Mouse (Mus musculus): ENCODE results near the gene Cilp. TPM values are rescaled to one million over a fixed set of nuclear protein-coding genes. Genes with fewer than 3 reads are reported as not detected.

Cilp gene
- polyA plus RNA-seq, 1 experiment from 2014 or later, result 0.64 TPM

- H3K9ac ChIP-seq (ENCODE audit: low read depth, low read length), result no peak overlapping the region
- H3K36me3 ChIP-seq (ENCODE audit: control insufficient read depth, insufficient read depth, low read length), result peaks cover 3% of the 10 kb centered on the region; the same call in 1 of the 2 replicates
- H3K27me3 ChIP-seq (ENCODE audit: control insufficient read depth, insufficient read depth, low read length), result no peaks in the 10 kb centered on the region
- H3K4me1 ChIP-seq (ENCODE audit: control insufficient read depth, insufficient read depth, low read length), result no peaks in the 10 kb centered on the region
- WGBS, result 73% methylated on average over 8 of the region's 8 CpGs
- no peak overlapping the region for H3K27ac ChIP-seq (ENCODE audit: low read depth, low read length)
- no peaks in the 10 kb centered on the region for H3K9me3 ChIP-seq (ENCODE audit: control insufficient read depth, low read length)
- no peak overlapping the region for H3K4me2 ChIP-seq (replicated peaks; ENCODE audit: low read depth, low read length)
- no peak overlapping the region for H3K4me3 ChIP-seq (ENCODE audit: low read length)
- ATAC-seq (ENCODE audit: low FRiP score, low TSS enrichment), result no peak
Measured at GRCm38 (mm10) chr9:65231284-65231683, 33.7 kb upstream of the Cilp start.

GRCm38 (mm10) chr9:65233243-65233985 is 31.6 kb upstream of the Cilp start:
- Histone ChIP-seq H3K9ac (ENCODE audit: low read depth, low read length) (no peak overlapping the region), H3K4me1 (ENCODE audit: control insufficient read depth, insufficient read depth, low read length) (no peaks in the 10 kb centered on the region), H3K4me3 (ENCODE audit: low read length) (no peak overlapping the region), H3K36me3 (ENCODE audit: control insufficient read depth, insufficient read depth, low read length) (no peaks in the 10 kb centered on the region; the same call in 1 of the 2 replicates), H3K4me2 (replicated peaks; ENCODE audit: low read depth, low read length) (no peak overlapping the region), H3K27ac (ENCODE audit: low read depth, low read length) (no peak overlapping the region), H3K27me3 (ENCODE audit: control insufficient read depth, insufficient read depth, low read length) (no peaks in the 10 kb centered on the region), H3K9me3 (ENCODE audit: control insufficient read depth, low read length) (no peaks in the 10 kb centered on the region)
- 75% methylated on average over 9 of the region's 9 CpGs for WGBS
- no peak for ATAC-seq (ENCODE audit: low FRiP score, low TSS enrichment)

DNA sequence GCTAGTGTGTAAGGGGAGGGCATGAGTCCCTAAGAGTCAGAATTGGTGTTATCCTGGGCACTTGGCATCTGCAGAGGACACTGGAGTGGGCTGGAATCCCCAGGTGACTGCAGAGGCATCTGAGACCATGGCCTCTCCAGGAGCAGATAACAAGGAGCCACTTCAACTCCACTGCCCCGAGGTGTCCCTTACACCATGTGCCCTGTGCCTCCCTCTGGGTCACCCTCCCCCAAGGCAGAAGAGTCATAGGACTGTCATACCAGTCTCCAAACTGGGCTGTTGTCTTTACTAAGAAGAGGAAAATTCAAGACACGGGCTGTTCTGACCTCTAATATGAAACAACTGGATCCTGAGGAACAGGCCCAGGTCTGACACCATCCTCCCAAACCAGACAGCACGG is 30.2 kb upstream of the Cilp start:
- no peak for ATAC-seq (ENCODE audit: low FRiP score, low TSS enrichment)
- Histone ChIP-seq H3K4me1 (ENCODE audit: control insufficient read depth, insufficient read depth, low read length) (no peaks in the 10 kb centered on the region), H3K9ac (ENCODE audit: low read depth, low read length) (no peak overlapping the region), H3K27me3 (ENCODE audit: control insufficient read depth, insufficient read depth, low read length) (no peaks in the 10 kb centered on the region), H3K4me2 (replicated peaks; ENCODE audit: low read depth, low read length) (no peak overlapping the region), H3K27ac (ENCODE audit: low read depth, low read length) (no peak overlapping the region), H3K36me3 (ENCODE audit: control insufficient read depth, insufficient read depth, low read length) (no peaks in the 10 kb centered on the region; the same call in 1 of the 2 replicates), H3K4me3 (ENCODE audit: low read length) (no peak overlapping the region), H3K9me3 (ENCODE audit: control insufficient read depth, low read length) (no peaks in the 10 kb centered on the region)
- WGBS, result 81% methylated on average over 3 of the region's 3 CpGs

GRCm38 (mm10) chr9:65235601-65236000 is 29.4 kb upstream of the Cilp start:
- Histone ChIP-seq H3K27ac (ENCODE audit: low read depth, low read length) (no peak overlapping the region), H3K27me3 (ENCODE audit: control insufficient read depth, insufficient read depth, low read length) (no peaks in the 10 kb centered on the region), H3K9me3 (ENCODE audit: control insufficient read depth, low read length) (no peaks in the 10 kb centered on the region), H3K36me3 (ENCODE audit: control insufficient read depth, insufficient read depth, low read length) (no peaks in the 10 kb centered on the region), H3K4me1 (ENCODE audit: control insufficient read depth, insufficient read depth, low read length) (no peaks in the 10 kb centered on the region), H3K9ac (ENCODE audit: low read depth, low read length) (no peak overlapping the region), H3K4me2 (replicated peaks; ENCODE audit: low read depth, low read length) (no peak overlapping the region), H3K4me3 (ENCODE audit: low read length) (no peak overlapping the region)
- WGBS, result 39% methylated on average over 1 of the region's 1 CpGs
- no peak for ATAC-seq (ENCODE audit: low FRiP score, low TSS enrichment)

GRCm38 (mm10) chr9:65237616-65238015 is 27.4 kb upstream of the Cilp start:
- H3K4me1 ChIP-seq (ENCODE audit: control insufficient read depth, insufficient read depth, low read length), result no peaks in the 10 kb centered on the region
- 66% methylated on average over 11 of the region's 11 CpGs for WGBS
- H3K4me3 ChIP-seq (ENCODE audit: low read length), result no peak overlapping the region
- no peak overlapping the region for H3K9ac ChIP-seq (ENCODE audit: low read depth, low read length)
- H3K4me2 ChIP-seq (replicated peaks; ENCODE audit: low read depth, low read length), result no peak overlapping the region
- no peak for ATAC-seq (ENCODE audit: low FRiP score, low TSS enrichment)
- H3K27me3 ChIP-seq (ENCODE audit: control insufficient read depth, insufficient read depth, low read length), result no peaks in the 10 kb centered on the region
- no peaks in the 10 kb centered on the region for H3K9me3 ChIP-seq (ENCODE audit: control insufficient read depth, low read length)
- H3K27ac ChIP-seq (ENCODE audit: low read depth, low read length), result no peak overlapping the region; the same call in 1 of the 2 replicates
- no peaks in the 10 kb centered on the region for H3K36me3 ChIP-seq (ENCODE audit: control insufficient read depth, insufficient read depth, low read length)

DNA sequence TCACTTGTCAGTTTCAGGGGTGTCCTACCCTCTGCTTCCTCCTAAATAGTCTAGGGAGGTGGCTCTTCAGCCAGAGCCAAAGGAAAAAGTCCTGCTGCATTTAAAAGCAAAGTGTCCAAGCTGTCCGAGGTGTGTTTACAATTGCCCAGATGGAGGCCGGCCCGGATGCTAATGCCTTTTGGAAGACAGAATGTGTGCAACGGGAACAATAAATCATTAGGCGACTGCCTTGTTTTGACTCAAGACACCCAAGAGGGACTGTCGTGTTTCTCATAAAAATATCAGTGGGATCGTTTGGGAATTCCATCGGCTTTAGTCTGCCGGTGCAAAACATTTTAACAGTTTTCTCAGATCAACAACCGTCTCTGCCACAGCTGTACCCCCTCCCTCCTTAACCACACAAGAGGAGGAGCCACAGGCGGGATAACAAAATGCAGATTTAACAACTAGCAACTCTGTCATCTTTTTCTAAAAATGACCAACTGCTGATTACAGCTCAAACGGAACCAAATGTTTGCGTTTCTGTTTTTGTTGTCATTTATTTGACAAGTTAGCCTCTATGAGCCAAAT is 26.7 kb upstream of the Cilp start:
- Histone ChIP-seq H3K9me3 (ENCODE audit: control insufficient read depth, low read length) (no peaks in the 10 kb centered on the region), H3K4me3 (ENCODE audit: low read length) (no peak overlapping the region), H3K27me3 (ENCODE audit: control insufficient read depth, insufficient read depth, low read length) (no peaks in the 10 kb centered on the region), H3K9ac (ENCODE audit: low read depth, low read length) (no peak overlapping the region), H3K4me1 (ENCODE audit: control insufficient read depth, insufficient read depth, low read length) (peaks cover 5% of the 10 kb centered on the region), H3K36me3 (ENCODE audit: control insufficient read depth, insufficient read depth, low read length) (no peaks in the 10 kb centered on the region), H3K4me2 (replicated peaks; ENCODE audit: low read depth, low read length) (no peak overlapping the region), H3K27ac (ENCODE audit: low read depth, low read length) (no peak overlapping the region; the same call in 1 of the 2 replicates)
- ATAC-seq (ENCODE audit: low FRiP score, low TSS enrichment), result no peak
- WGBS, result 35% methylated on average over 13 of the region's 13 CpGs

DNA sequence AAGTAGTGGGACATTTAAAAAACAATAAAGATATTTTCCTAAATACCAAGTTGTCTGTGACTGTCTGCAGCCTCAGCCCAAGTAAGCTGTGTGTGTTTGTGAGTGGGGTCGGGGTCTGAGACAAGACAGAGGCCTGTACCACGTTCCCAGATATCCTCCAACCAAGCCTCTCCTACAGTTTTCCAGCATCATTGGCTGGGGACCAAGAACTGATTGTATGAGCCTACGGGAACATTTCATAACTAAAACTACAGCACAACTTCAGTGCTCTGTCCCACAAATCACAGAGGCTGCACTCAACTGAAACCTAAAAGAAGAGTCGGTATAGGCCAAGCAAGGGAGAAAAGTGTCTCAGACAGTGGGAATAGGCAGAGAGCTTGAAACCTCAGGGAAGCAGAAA is 25.8 kb upstream of the Cilp start:
- WGBS, result 88% methylated on average over 4 of the region's 4 CpGs
- H3K9me3 ChIP-seq (ENCODE audit: control insufficient read depth, low read length), result no peaks in the 10 kb centered on the region
- H3K36me3 ChIP-seq (ENCODE audit: control insufficient read depth, insufficient read depth, low read length), result no peaks in the 10 kb centered on the region
- H3K9ac ChIP-seq (ENCODE audit: low read depth, low read length), result no peak overlapping the region
- no peak overlapping the region for H3K4me2 ChIP-seq (replicated peaks; ENCODE audit: low read depth, low read length)
- H3K27me3 ChIP-seq (ENCODE audit: control insufficient read depth, insufficient read depth, low read length), result no peaks in the 10 kb centered on the region
- H3K4me3 ChIP-seq (ENCODE audit: low read length), result no peak overlapping the region
- no peak overlapping the region for H3K27ac ChIP-seq (ENCODE audit: low read depth, low read length)
- ATAC-seq (ENCODE audit: low FRiP score, low TSS enrichment), result no peak
- H3K4me1 ChIP-seq (ENCODE audit: control insufficient read depth, insufficient read depth, low read length), result peaks cover 14% of the 10 kb centered on the region

GRCm38 (mm10) chr9:65239731-65240130 is 25.2 kb upstream of the Cilp start:
- Histone ChIP-seq H3K27ac (ENCODE audit: low read depth, low read length) (no peak overlapping the region), H3K4me1 (ENCODE audit: control insufficient read depth, insufficient read depth, low read length) (peaks cover 18% of the 10 kb centered on the region), H3K27me3 (ENCODE audit: control insufficient read depth, insufficient read depth, low read length) (no peaks in the 10 kb centered on the region), H3K4me3 (ENCODE audit: low read length) (no peak overlapping the region), H3K9ac (ENCODE audit: low read depth, low read length) (no peak overlapping the region), H3K36me3 (ENCODE audit: control insufficient read depth, insufficient read depth, low read length) (no peaks in the 10 kb centered on the region), H3K9me3 (ENCODE audit: control insufficient read depth, low read length) (no peaks in the 10 kb centered on the region), H3K4me2 (replicated peaks; ENCODE audit: low read depth, low read length) (no peak overlapping the region)
- WGBS, result 92% methylated on average over 5 of the region's 5 CpGs
- no peak for ATAC-seq (ENCODE audit: low FRiP score, low TSS enrichment)

DNA sequence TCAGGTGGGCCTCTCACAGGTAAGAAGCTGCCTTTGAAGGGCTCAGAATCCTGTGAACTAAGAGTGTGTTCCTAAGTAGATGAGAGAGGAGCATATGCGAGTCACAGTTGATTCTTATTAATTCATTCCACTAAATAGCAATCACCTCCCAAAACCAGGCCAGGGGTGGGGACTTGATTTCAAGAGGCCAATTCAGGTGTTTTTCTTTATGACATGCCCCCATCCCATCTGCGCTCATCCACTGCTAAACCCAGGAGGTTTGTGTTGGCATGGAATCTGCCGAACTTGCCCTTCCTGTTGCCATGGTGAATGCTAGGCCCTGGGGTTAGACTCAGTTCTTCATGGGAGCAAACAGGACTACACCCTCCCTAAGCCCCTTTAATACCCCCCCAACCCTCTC is 24.4 kb upstream of the Cilp start:
- no peak overlapping the region for H3K27ac ChIP-seq (ENCODE audit: low read depth, low read length)
- H3K4me1 ChIP-seq (ENCODE audit: control insufficient read depth, insufficient read depth, low read length), result peaks cover 18% of the 10 kb centered on the region
- H3K9ac ChIP-seq (ENCODE audit: low read depth, low read length), result no peak overlapping the region
- no peaks in the 10 kb centered on the region for H3K36me3 ChIP-seq (ENCODE audit: control insufficient read depth, insufficient read depth, low read length)
- 84% methylated on average over 3 of the region's 3 CpGs for WGBS
- H3K4me2 ChIP-seq (replicated peaks; ENCODE audit: low read depth, low read length), result no peak overlapping the region
- H3K27me3 ChIP-seq (ENCODE audit: control insufficient read depth, insufficient read depth, low read length), result no peaks in the 10 kb centered on the region
- no peak for ATAC-seq (ENCODE audit: low FRiP score, low TSS enrichment)
- no peak overlapping the region for H3K4me3 ChIP-seq (ENCODE audit: low read length)
- no peaks in the 10 kb centered on the region for H3K9me3 ChIP-seq (ENCODE audit: control insufficient read depth, low read length)

Measured in kidney, embryonic 14.5 days (tissue).